Mouse (Mus musculus) liver, adult 2 months (tissue): ENCODE data around the gene Khk.

Experiments used
- CTCF ChIP-seq: fragments of 200-500 bp; IDR thresholded peaks from 2 replicates; pipeline ENCODE4 v1.5.1; 2011; ENCODE audit warnings: low read depth, low read length, control low read depth
- POLR2A ChIP-seq: fragments of 200-500 bp; IDR thresholded peaks from 2 replicates; pipeline ENCODE4 v1.6.1; 2011; ENCODE audit warnings: low read length, control low read depth; ENCODE audit not compliant: insufficient read depth; ENCODE audit errors: extremely low read depth

DNA sequence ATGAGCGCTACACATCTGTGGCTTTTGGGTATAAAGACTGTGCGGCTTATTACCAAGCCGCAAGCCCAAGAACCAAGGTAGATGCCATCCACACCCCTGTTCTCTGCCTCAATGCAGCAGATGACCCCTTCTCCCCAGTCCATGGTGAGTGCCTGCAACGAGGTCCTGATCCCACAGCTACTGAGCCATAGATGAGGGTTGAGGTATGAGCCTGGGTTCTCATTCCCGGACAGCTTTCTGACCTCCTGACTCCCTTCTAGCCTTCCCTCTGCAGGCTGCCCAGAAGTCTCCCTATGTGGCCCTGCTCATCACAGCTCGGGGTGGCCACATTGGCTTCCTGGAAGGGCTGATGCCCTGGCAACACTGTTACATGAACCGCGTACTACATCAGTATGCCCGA is 33.3 kb downstream of the Khk start:
- TF ChIP-seq CTCF: no peak
- TF ChIP-seq POLR2A: no peak
